Mouse (Mus musculus) limb, embryonic 14.5 days (tissue): ENCODE measurements around the gene Bet1l. TPM values are rescaled to one million over a fixed set of nuclear protein-coding genes. Genes with fewer than 3 reads are reported as not detected.
"Not testable (repeated sequence)": the region's sequence is repeated elsewhere in the genome, so short reads cannot be mapped to it uniquely, and the experiment has no call there.

Source experiments
- ATAC-seq: fragments of 200-750 bp; cut with Nextera tagmentation; 2 replicates; pipeline ENCODE4 v1.8.0; 2017; ENCODE audit warnings: low read depth, moderate number of reproducible peaks, moderate TSS enrichment; ENCODE audit not compliant: low FRiP score
- DNase-seq: peaks from one replicate; pipeline ENCODE4 v3.0.0-alpha.2; 2015; ENCODE audit warnings: low spot score
- H3K27ac ChIP-seq: fragments of 300-500 bp; sonication (generic); replicated peaks from 2 replicates; pipeline ENCODE4 v1.5.1; 2014; ENCODE audit warnings: low read depth, mild to moderate bottlenecking, low read length, moderate library complexity, mixed read lengths
- H3K27me3 ChIP-seq: fragments of 300-500 bp; sonication (generic); 2 replicates; pipeline ENCODE4 v1.6.1; 2014; ENCODE audit warnings: low read length, mixed read lengths; ENCODE audit not compliant: control insufficient read depth, insufficient read depth
- H3K36me3 ChIP-seq: fragments of 300-500 bp; sonication (generic); 2 replicates; pipeline ENCODE4 v1.6.1; 2014; ENCODE audit warnings: mild to moderate bottlenecking, low read length, moderate library complexity, mixed read lengths; ENCODE audit not compliant: control insufficient read depth, insufficient read depth
- H3K4me1 ChIP-seq: fragments of 300-500 bp; sonication (generic); 2 replicates; pipeline ENCODE4 v1.6.1; 2014; ENCODE audit warnings: antibody characterized with exemption, low read length, mixed read lengths; ENCODE audit not compliant: control insufficient read depth, insufficient read depth
- H3K4me2 ChIP-seq: fragments of 300-500 bp; sonication (generic); replicated peaks from 2 replicates; pipeline ENCODE4 v1.6.1; 2014; ENCODE audit warnings: low read depth, mild to moderate bottlenecking, low read length, moderate library complexity; ENCODE audit not compliant: severe bottlenecking
- H3K4me3 ChIP-seq: fragments of 300-500 bp; sonication (generic); replicated peaks from 2 replicates; pipeline ENCODE4 v1.5.1; 2014; ENCODE audit warnings: low read length
- H3K9ac ChIP-seq: fragments of 300-500 bp; sonication (generic); 2 replicates; pipeline ENCODE4 v1.6.1; 2014; ENCODE audit warnings: mild to moderate bottlenecking, low read depth, low read length, moderate library complexity; ENCODE audit not compliant: severe bottlenecking
- H3K9me3 ChIP-seq: fragments of 300-500 bp; sonication (generic); 2 replicates; pipeline ENCODE4 v1.6.1; 2016; ENCODE audit warnings: low read length; ENCODE audit not compliant: control insufficient read depth
- POLR2A ChIP-seq: fragments of 200-500 bp; IDR thresholded peaks from 2 replicates; pipeline ENCODE4 v1.8.0; 2012; ENCODE audit warnings: inconsistent platforms, mild to moderate bottlenecking, moderate library complexity, borderline replicate concordance; ENCODE audit not compliant: insufficient read depth, insufficient read length; ENCODE audit errors: extremely low read depth
- WGBS: fragments of 180-500 bp; shearing (Covaris S2); extraction: QIAGEN DNeasy Blood & Tissue Kit; methylation state at CpG from one replicate; pipeline ENCODE4 v1.1.7; 2014; 5-methylcytosine and 5-hydroxymethylcytosine counted together
- polyA plus RNA-seq, 2 experiments: library from polyadenylated mRNA; depleted of rRNA in 1 of 2; stranded (reverse) in 1 of 2; unstranded in 1 of 2; fragments of >200 nt; fragmentation: Nextera tagmentation in 1 of 2; extraction: Ambion mirVana in 1 of 2; gene quantifications; 2 replicates each; pipeline versions ENCODE4 v1.2.1 to v1.2.3; 2012 to 2014

Gene Bet1l
- polyA plus RNA-seq, 2 experiments, result 48.2 to 75.1 TPM

- no peak within 1 kb of the TSS for H3K4me3 ChIP-seq
- H3K36me3 ChIP-seq, result peaks cover 33% of the 10 kb centered on the region
- ATAC-seq (no peak), DNase-seq (no peak)
- WGBS, result 69% methylated on average over 10 of the region's 10 CpGs
- H3K4me2 ChIP-seq, result no peak within 1 kb of the TSS
- no peak within 1 kb of the TSS for H3K27ac ChIP-seq
- H3K9ac ChIP-seq, result no peak within 1 kb of the TSS
- H3K9me3 ChIP-seq, result no peaks in the 10 kb centered on the region
- TF ChIP-seq POLR2A, result no peak
- H3K4me1 ChIP-seq, result no peaks in the 10 kb centered on the region
- H3K27me3 ChIP-seq, result no peaks in the 10 kb centered on the region
Observed at GRCm38 (mm10) chr7:140900220-140900619, 42.8 kb upstream of the Bet1l start, which contains the start of gene Cox8b. TSS of gene Cox8b (minus strand) at chr7:140900446.

DNA sequence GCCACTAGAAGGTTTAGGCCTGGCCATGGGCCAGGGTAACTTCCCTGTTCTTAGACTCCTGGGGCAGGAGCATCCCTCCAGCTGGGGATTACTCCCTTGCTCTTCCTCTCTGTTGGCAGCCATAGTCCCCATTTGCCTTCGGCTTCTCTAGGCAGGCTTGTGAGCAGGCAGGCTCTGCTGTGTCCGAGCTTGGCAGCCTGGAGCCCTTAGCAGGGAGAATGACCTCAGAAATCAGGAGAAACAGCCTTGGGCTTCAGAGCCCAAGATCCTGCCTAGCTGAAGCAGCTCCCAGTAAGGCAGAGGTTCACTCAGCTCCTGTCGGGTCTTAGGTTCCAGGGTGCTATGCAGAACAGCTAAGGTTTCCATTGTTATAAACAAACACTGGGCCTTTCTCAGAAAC is 41.7 kb upstream of the Bet1l start:
- Histone ChIP-seq H3K4me2 (no peak overlapping the region), H3K36me3 (peaks cover 42% of the 10 kb centered on the region), H3K4me1 (no peaks in the 10 kb centered on the region), H3K9ac (no peak overlapping the region), H3K27ac (no peak overlapping the region), H3K4me3 (no peak overlapping the region), H3K27me3 (no peaks in the 10 kb centered on the region), H3K9me3 (no peaks in the 10 kb centered on the region)
- DNase-seq (no peak), ATAC-seq (no peak)
- TF ChIP-seq POLR2A, result no peak
- WGBS, result 80% methylated on average over 3 of the region's 3 CpGs

- Histone ChIP-seq H3K9me3 (no peaks in the 10 kb centered on the region), H3K27me3 (no peaks in the 10 kb centered on the region), H3K4me3 (no peak overlapping the region), H3K4me2 (no peak overlapping the region), H3K4me1 (no peaks in the 10 kb centered on the region), H3K9ac (no peak overlapping the region), H3K27ac (no peak overlapping the region), H3K36me3 (peaks cover 52% of the 10 kb centered on the region)
- no peak for TF ChIP-seq POLR2A
- 81% methylated on average over 7 of the region's 7 CpGs for WGBS
- DNase-seq, result no peak
- ATAC-seq, result no peak
Observed at GRCm38 (mm10) chr7:140897863-140898262, 40.5 kb upstream of the Bet1l start.

DNA sequence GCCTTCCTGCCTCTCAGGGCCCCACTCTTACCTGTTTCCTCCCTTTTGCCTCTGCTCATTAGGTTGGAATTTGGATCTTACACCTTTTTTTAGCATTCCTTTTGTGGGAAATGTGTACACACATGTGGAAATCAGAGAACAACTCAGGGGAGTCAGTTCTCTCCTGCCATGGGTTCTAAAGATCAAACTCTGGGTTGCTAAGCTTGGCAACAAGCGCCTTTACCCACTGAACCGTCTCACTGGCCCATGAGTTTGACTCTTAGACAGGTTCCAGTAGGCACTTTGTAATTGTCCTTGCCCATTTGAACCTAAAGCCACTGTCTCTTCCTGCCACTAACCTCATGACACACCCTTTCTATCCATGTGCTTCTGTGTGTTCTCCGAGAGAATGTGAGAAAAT is 37.2 kb upstream of the Bet1l start:
- H3K4me3 ChIP-seq, result no peak overlapping the region
- WGBS, result 95% methylated on average over 3 of the region's 3 CpGs

GRCm38 (mm10) chr7:140894031-140894430 is 36.7 kb upstream of the Bet1l start:
- peaks cover 71% of the 10 kb centered on the region for H3K36me3 ChIP-seq
- WGBS, result 91% methylated on average over 7 of the region's 7 CpGs

More for the DNA sequence above, 37.2 kb upstream of the Bet1l start:
- TF ChIP-seq POLR2A, result no peak
- Histone ChIP-seq H3K27ac (no peak overlapping the region), H3K9ac (no peak overlapping the region), H3K36me3 (peaks cover 71% of the 10 kb centered on the region), H3K4me1 (no peaks in the 10 kb centered on the region), H3K4me2 (no peak overlapping the region), H3K27me3 (no peaks in the 10 kb centered on the region), H3K9me3 (no peaks in the 10 kb centered on the region)
- ATAC-seq (no peak), DNase-seq (no peak)

DNA sequence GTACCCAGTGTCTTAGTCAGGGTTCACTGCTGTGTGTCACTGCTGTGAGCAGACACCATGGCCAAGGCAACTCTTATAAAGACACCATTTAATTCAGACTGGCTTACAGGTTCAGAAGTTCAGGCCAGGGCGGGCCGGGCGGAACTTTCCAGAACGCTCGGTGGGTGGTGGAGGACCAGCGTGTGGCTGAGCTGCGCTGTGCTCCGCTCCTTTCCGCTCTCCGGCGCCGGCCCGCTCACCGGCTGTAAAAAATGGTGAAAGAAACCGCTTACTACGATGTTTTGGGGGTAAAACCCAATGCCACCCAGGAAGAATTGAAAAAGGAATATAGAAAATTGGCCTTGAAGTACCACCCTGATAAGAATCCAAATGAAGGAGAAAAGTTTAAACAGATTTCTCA is 33.3 kb upstream of the Bet1l start:
- H3K27ac ChIP-seq, ATAC-seq, H3K4me1 ChIP-seq, H3K9me3 ChIP-seq, H3K27me3 ChIP-seq, DNase-seq, H3K9ac ChIP-seq, H3K4me2 ChIP-seq, H3K4me3 ChIP-seq: not testable (repeated sequence)
- H3K36me3 ChIP-seq, result peaks cover 75% of the 10 kb centered on the region
- 97% methylated on average over 16 of the region's 16 CpGs for WGBS

More at GRCm38 (mm10) chr7:140894031-140894430, 36.7 kb upstream of the Bet1l start:
- no peaks in the 10 kb centered on the region for H3K27me3 ChIP-seq
- DNase-seq (no peak), ATAC-seq (no peak)
- H3K4me2 ChIP-seq, result no peak overlapping the region
- no peaks in the 10 kb centered on the region for H3K9me3 ChIP-seq
- no peak for TF ChIP-seq POLR2A
- no peak overlapping the region for H3K4me3 ChIP-seq
- H3K9ac ChIP-seq, result no peak overlapping the region
- no peaks in the 10 kb centered on the region for H3K4me1 ChIP-seq
- no peak overlapping the region for H3K27ac ChIP-seq
